In the genomic region with DNA sequence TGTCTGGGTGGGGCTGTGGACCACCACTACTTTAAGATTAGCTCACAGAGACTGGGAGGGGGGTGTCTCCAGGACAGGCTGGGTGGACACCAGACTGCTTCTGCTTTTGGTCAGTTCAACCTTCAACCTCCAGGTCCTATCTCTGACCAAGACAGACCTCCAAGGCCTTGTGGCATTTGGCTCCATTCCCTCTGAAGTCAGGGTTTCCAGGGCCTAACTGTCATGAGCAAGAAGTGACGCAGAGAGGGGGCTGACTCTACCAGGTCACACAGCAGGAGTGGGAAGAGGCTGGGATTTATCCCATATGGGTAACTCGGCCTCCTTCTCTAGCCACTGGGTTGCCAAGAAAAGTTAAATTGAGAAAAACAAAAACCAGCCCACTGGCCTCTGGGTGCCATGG, we compare ENCODE assay signal across 9 mouse cellular contexts. TPM values are rescaled to one million over a fixed set of nuclear protein-coding genes. Genes with fewer than 3 reads are reported as not detected.
A peak's percentile ranks its signal among the peaks of the same experiment; 100 is the strongest.
DNase-seq lines count a peak whose midpoint lies in the region; ATAC-seq and TF ChIP-seq lines count a peak whose summit lies in the region.
"Had no signal": no experiment of that assay in that cellular context is flagged by ENCODE, and none has a peak within 500 bp of the region (broad histone marks: within the 10 kb centered on the region; RNA-seq: fewer than 3 reads in every experiment).

No protein-coding gene starts in this region.

- H3K27ac ChIP-seq in liver, adult 2 months (replicated peaks; ENCODE audit: insufficient read depth, low read depth, low read length), result peak overlapping the region; percentile 82
- H3K27ac ChIP-seq in forebrain, embryonic 14.5 days (ENCODE audit: low read depth, low read length), result peak overlapping the region; percentile 92; the same call in 1 of the 2 replicates
- H3K27ac ChIP-seq in liver, embryonic 13.5 days, result no peak overlapping the region
- H3K27ac ChIP-seq in stomach, embryonic 15.5 days, result 0 out of 2 replicates have a peak overlapping the region, but pooled peaks have one; percentile 1
- H3K27ac ChIP-seq: heart, adult 2 months had no signal

- no peaks in the 10 kb centered on the region for H3K9me3 ChIP-seq in forebrain, embryonic 14.5 days (replicated peaks; ENCODE audit: control insufficient read depth, low read length)
- no peaks in the 10 kb centered on the region for H3K9me3 ChIP-seq in liver, embryonic 13.5 days (replicated peaks)
- no peaks in the 10 kb centered on the region for H3K9me3 ChIP-seq in stomach, embryonic 15.5 days

- H3K4me3 ChIP-seq in liver, adult 2 months (ENCODE audit: insufficient read depth, low read depth, low read length), result no peak overlapping the region
- 0 out of 2 replicates have a peak overlapping the region, but pooled peaks have one; percentile 63 for H3K4me3 ChIP-seq in forebrain, embryonic 14.5 days (ENCODE audit: low read depth, low read length)
- no peak overlapping the region for H3K4me3 ChIP-seq in liver, embryonic 13.5 days (replicated peaks)
- 0 out of 2 replicates have a peak overlapping the region, but pooled peaks have one; percentile 85 for H3K4me3 ChIP-seq in stomach, embryonic 15.5 days (replicated peaks)
- H3K4me3 ChIP-seq: heart, adult 2 months had no signal

- peaks cover 12% of the 10 kb centered on the region; the same call in 1 of the 2 replicates for H3K79me2 ChIP-seq in liver, adult 2 months (ENCODE audit: control insufficient read depth, insufficient read depth, low read length)

- WGBS in liver, adult 2 months, result 23% methylated on average over 2 of the region's 2 CpGs
- WGBS in forebrain, embryonic 14.5 days, result 87% methylated on average over 2 of the region's 2 CpGs
- 90% methylated on average over 2 of the region's 2 CpGs for WGBS in liver, embryonic 13.5 days (ENCODE audit: insufficient replicate concordance)
- 80% methylated on average over 2 of the region's 2 CpGs for WGBS in stomach, embryonic 15.5 days

- peaks cover 20% of the 10 kb centered on the region for H3K4me1 ChIP-seq in liver, adult 2 months (ENCODE audit: control insufficient read depth, insufficient read depth, low read length)
- H3K4me1 ChIP-seq in forebrain, embryonic 14.5 days (ENCODE audit: control insufficient read depth, insufficient read depth, low read length), result peaks cover 28% of the 10 kb centered on the region
- peaks cover 50% of the 10 kb centered on the region for H3K4me1 ChIP-seq in liver, embryonic 13.5 days (replicated peaks)
- H3K4me1 ChIP-seq in stomach, embryonic 15.5 days, result peaks cover 23% of the 10 kb centered on the region

- H3K36me3 ChIP-seq in liver, adult 2 months (ENCODE audit: control insufficient read depth, insufficient read depth, low read length), result peaks cover 16% of the 10 kb centered on the region
- peaks cover 16% of the 10 kb centered on the region; the same call in 1 of the 2 replicates for H3K36me3 ChIP-seq in forebrain, embryonic 14.5 days (ENCODE audit: control insufficient read depth, insufficient read depth, low read length)
- peaks cover 35% of the 10 kb centered on the region for H3K36me3 ChIP-seq in liver, embryonic 13.5 days
- peaks cover 6% of the 10 kb centered on the region; the same call in 1 of the 2 replicates for H3K36me3 ChIP-seq in stomach, embryonic 15.5 days

- peak; percentile 56 for DNase-seq in liver, adult 2 months (ENCODE audit: extremely low read depth, low read depth, low spot score)
- DNase-seq in liver, result no peak
- no peak for DNase-seq in forebrain, embryonic 14.5 days (ENCODE audit: low spot score)
- DNase-seq in liver, embryonic 13.5 days, result no peak
- no peak for DNase-seq in right cerebral cortex, adult 18-20 months
- no peak for DNase-seq in cerebellum, postnatal 4 days (ENCODE audit: low spot score in 2 of 2)

- no peak for TF ChIP-seq POLR2A in liver, adult 2 months (IDR thresholded peaks at IDR 0.05; ENCODE audit: extremely low read depth, insufficient read depth, low read length)

- peak overlapping the region; percentile 35 for H3K9ac ChIP-seq in liver, adult 2 months (ENCODE audit: low read depth, low read length)
- peak overlapping the region; percentile 41; the same call in 1 of the 2 replicates for H3K9ac ChIP-seq in forebrain, embryonic 14.5 days (ENCODE audit: low read length)
- H3K9ac ChIP-seq in liver, embryonic 13.5 days, result peak overlapping the region; percentile 13; the same call in 1 of the 2 replicates
- peak overlapping the region; percentile 24 for H3K9ac ChIP-seq in stomach, embryonic 15.5 days

- no peak for TF ChIP-seq CTCF in liver, adult 2 months (IDR thresholded peaks at IDR 0.05; ENCODE audit: low read depth, low read length)

- no peaks in the 10 kb centered on the region for H3K27me3 ChIP-seq in liver, adult 2 months (ENCODE audit: control insufficient read depth, insufficient read depth, low read length)
- H3K27me3 ChIP-seq in forebrain, embryonic 14.5 days (replicated peaks; ENCODE audit: control insufficient read depth, insufficient read depth, low read length), result no peaks in the 10 kb centered on the region
- no peaks in the 10 kb centered on the region for H3K27me3 ChIP-seq in liver, embryonic 13.5 days
- H3K27me3 ChIP-seq in stomach, embryonic 15.5 days (replicated peaks), result no peaks in the 10 kb centered on the region

- H3K4me2 ChIP-seq in forebrain, embryonic 14.5 days (ENCODE audit: low read length), result peak overlapping the region; percentile 90
- peak overlapping the region; percentile 89 for H3K4me2 ChIP-seq in liver, embryonic 13.5 days
- H3K4me2 ChIP-seq in stomach, embryonic 15.5 days, result peak overlapping the region; percentile 88

- no peak for ATAC-seq in forebrain, embryonic 14.5 days
- ATAC-seq in liver, embryonic 13.5 days (ENCODE audit: low read depth), result no peak
- no peak for ATAC-seq in stomach, embryonic 15.5 days (ENCODE audit: insufficient read depth, low FRiP score, low read depth)
- ATAC-seq: lung, postnatal 0 days had no signal

RNA-seq across cellular contexts. Expression of a gene that starts 2.4 kb away (rescaled TPM):
- 39.1 and 42.6 TPM in 2 replicates for total RNA-seq in liver, adult 2 months (2014; rRNA removed)
- 91.3 and 117 TPM in 2 replicates for polyA plus RNA-seq in liver, adult 2 months (2012; rRNA removed)
- polyA plus RNA-seq in forebrain, embryonic 14.5 days (2014; fragmentation: Nextera tagmentation; extraction: Ambion mirVana), result 85.7 and 101 TPM in 2 replicates
- polyA plus RNA-seq in liver, embryonic 13.5 days (2015; fragmentation: Nextera tagmentation; extraction: Ambion mirVana), result 17.9 and 19.5 TPM in 2 replicates
- polyA plus RNA-seq in stomach, embryonic 15.5 days (2015; fragmentation: Nextera tagmentation; extraction: Ambion mirVana), result 49.9 and 57.9 TPM in 2 replicates

RNA-seq across cellular contexts. Expression of a gene that starts 15.3 kb away (rescaled TPM):
- total RNA-seq in liver, adult 2 months (2014; rRNA removed), result 30.8 and 35.4 TPM in 2 replicates
- polyA plus RNA-seq in liver, adult 2 months (2012; rRNA removed), result 35.4 and 51.8 TPM in 2 replicates
- polyA plus RNA-seq in forebrain, embryonic 14.5 days (2014; fragmentation: Nextera tagmentation; extraction: Ambion mirVana), result 200 and 220 TPM in 2 replicates
- 185 and 200 TPM in 2 replicates for polyA plus RNA-seq in liver, embryonic 13.5 days (2015; fragmentation: Nextera tagmentation; extraction: Ambion mirVana)
- 271 and 297 TPM in 2 replicates for polyA plus RNA-seq in stomach, embryonic 15.5 days (2015; fragmentation: Nextera tagmentation; extraction: Ambion mirVana)

RNA-seq across cellular contexts. Expression of a gene that starts 25.5 kb away (rescaled TPM):
- total RNA-seq in liver, adult 2 months (2014; rRNA removed), result 5.8 and 12.6 TPM in 2 replicates
- polyA plus RNA-seq in liver, adult 2 months (2012; rRNA removed), result 23.8 and 27.7 TPM in 2 replicates
- 0.16 and 0.20 TPM in 2 replicates for polyA plus RNA-seq in forebrain, embryonic 14.5 days (2014; fragmentation: Nextera tagmentation; extraction: Ambion mirVana)
- 3.9 and 4.1 TPM in 2 replicates for polyA plus RNA-seq in liver, embryonic 13.5 days (2015; fragmentation: Nextera tagmentation; extraction: Ambion mirVana)
- polyA plus RNA-seq in stomach, embryonic 15.5 days (2015; fragmentation: Nextera tagmentation; extraction: Ambion mirVana), result 0.95 and 1.4 TPM in 2 replicates

RNA-seq across cellular contexts. Expression of a gene that starts 41.0 kb away (rescaled TPM):
- total RNA-seq in liver, adult 2 months (2014; rRNA removed), result 26.6 and 36.6 TPM in 2 replicates
- polyA plus RNA-seq in liver, adult 2 months (2012; rRNA removed), result 111 and 120 TPM in 2 replicates
- polyA plus RNA-seq in forebrain, embryonic 14.5 days (2014; fragmentation: Nextera tagmentation; extraction: Ambion mirVana), result 87.2 and 94.0 TPM in 2 replicates
- polyA plus RNA-seq in liver, embryonic 13.5 days (2015; fragmentation: Nextera tagmentation; extraction: Ambion mirVana), result 17.9 and 22.0 TPM in 2 replicates
- polyA plus RNA-seq in stomach, embryonic 15.5 days (2015; fragmentation: Nextera tagmentation; extraction: Ambion mirVana), result 84.4 and 84.6 TPM in 2 replicates

RNA-seq across cellular contexts. Expression of a gene that starts 41.8 kb away (rescaled TPM):
- total RNA-seq in liver, adult 2 months (2014; rRNA removed), result 1.4 and 2.3 TPM in 2 replicates
- 2.5 and 7.0 TPM in 2 replicates for polyA plus RNA-seq in liver, adult 2 months (2012; rRNA removed)
- 0.89 and 1.9 TPM in 2 replicates for polyA plus RNA-seq in forebrain, embryonic 14.5 days (2014; fragmentation: Nextera tagmentation; extraction: Ambion mirVana)
- polyA plus RNA-seq in liver, embryonic 13.5 days (2015; fragmentation: Nextera tagmentation; extraction: Ambion mirVana), result 5.4 and 5.6 TPM in 2 replicates
- 3.7 and 3.9 TPM in 2 replicates for polyA plus RNA-seq in stomach, embryonic 15.5 days (2015; fragmentation: Nextera tagmentation; extraction: Ambion mirVana)

Comparison
In these comparisons a context has a peak if more than half of its experiments do, and no peak if none do; other contexts are left out.
1. H3K4me3 ChIP-seq: peak in forebrain, embryonic 14.5 days (single experiment) and stomach, embryonic 15.5 days (single experiment); none in liver, adult 2 months (single experiment) and liver, embryonic 13.5 days (single experiment).
2. Peak in every context shown above with its lines, with median percentiles within 50 percentile points of each other: H3K9ac ChIP-seq and H3K4me2 ChIP-seq.